Mouse (Mus musculus) gastrocnemius, postnatal 4 days (tissue): ENCODE measurements at regions not wholly inside any gene's neighbourhood (a gene's known extent, or its start where the extent isn't known, plus 50 kb on each side); places are given as distances from the start of the nearest gene placed in this dataset.
"Not testable (repeated sequence)": the region's sequence is repeated elsewhere in the genome, so short reads cannot be mapped to it uniquely, and the experiment has no call there.

ENCODE experiments used
- DNase-seq, 2 experiments: peaks; one replicate each; pipeline ENCODE4 v3.0.0; 2021 to 2022; ENCODE audit warnings: low spot score in 2 of 2, mixed read lengths in 2 of 2

DNA sequence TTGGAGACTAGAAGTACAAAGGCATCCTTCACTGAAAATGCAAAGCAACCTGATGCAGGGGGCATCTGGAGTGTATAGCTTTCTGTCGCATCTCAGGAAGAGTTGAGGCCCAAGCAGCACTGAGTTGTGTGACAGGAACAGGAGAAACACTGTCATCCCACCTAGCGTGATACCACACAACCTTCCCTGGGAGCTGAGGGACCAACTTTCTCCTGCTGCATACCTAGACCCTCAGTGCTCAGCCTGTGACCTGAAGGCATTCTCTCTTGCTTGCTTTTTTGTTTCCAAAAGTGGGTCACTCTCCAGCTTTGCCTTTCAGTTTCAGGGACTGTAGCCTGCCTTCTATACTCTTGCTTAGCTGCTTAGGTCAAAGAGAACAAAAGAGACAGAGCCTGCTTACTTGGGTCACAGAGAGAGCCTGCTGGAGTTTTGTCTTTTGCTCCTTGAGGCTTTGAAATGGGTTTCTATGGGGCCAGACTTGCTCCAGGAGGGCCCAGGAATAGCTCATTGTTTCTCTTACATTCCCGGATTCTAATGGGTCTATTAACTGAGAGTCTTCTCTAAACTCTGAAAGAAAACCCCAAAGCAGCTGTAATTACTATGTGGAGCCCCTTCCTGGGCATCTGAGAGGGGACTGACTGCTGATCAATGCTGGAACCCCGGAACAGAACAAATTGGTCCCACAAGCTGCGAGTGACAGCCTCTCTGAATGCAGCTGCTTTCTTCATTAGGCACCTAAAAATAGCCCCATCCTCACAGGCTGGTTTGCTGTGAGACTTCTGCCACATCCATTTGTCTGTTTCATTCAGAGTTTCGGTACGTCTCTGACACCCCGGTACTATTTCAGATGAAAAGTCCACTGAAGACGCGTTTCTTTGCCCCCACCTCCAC is 73.9 kb upstream of the Atxn1 start:
- no peak for DNase-seq

GRCm38 (mm10) chr13:46032281-46032680 is 67.5 kb upstream of the Atxn1 start:
- DNase-seq: no peak

DNA sequence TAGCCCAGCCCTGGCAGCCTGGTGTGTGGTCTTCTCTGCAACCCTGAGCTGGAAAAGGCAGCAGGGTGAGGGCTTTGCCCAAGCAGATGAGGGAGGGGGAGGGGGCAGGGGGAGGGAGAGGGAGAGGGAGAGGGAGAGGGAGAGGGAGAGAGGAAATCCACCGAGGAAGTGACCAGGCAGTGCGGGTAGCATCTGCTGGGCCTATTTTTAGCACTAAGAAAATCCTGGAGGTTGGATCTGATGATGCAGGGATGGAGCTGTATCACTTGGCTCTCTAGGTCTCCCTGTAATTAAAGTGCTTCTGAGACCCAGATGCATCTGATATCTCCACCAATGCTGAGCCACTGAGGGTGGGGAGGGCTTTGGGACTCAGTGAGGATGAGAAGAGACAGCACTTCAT is 61.2 kb upstream of the Atxn1 start:
- DNase-seq: no peak

DNA sequence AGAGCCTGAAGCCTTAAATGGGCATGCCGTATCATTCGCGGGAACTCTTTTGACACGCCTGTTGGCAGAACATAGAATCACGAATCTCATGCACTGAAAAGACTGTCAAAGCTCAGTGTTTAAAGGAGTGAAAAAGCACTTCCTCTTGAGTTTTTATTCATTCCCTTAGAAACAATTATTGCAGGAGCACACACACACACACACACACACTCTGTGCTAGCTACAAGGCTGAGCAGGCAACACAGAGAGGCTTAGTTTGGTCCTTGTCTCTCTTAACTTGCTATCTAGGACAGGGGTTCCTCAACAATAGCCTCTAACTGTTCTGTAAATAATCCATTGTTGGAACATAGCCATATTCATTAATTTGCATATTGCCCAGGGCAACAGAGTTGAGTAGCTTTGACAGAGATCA is 58.8 kb upstream of the Atxn1 start:
- DNase-seq: no peak

- no peak for DNase-seq
These were observed 58.4 kb upstream of the Atxn1 start for GRCm38 (mm10) chr13:46023187-46023586.

DNA sequence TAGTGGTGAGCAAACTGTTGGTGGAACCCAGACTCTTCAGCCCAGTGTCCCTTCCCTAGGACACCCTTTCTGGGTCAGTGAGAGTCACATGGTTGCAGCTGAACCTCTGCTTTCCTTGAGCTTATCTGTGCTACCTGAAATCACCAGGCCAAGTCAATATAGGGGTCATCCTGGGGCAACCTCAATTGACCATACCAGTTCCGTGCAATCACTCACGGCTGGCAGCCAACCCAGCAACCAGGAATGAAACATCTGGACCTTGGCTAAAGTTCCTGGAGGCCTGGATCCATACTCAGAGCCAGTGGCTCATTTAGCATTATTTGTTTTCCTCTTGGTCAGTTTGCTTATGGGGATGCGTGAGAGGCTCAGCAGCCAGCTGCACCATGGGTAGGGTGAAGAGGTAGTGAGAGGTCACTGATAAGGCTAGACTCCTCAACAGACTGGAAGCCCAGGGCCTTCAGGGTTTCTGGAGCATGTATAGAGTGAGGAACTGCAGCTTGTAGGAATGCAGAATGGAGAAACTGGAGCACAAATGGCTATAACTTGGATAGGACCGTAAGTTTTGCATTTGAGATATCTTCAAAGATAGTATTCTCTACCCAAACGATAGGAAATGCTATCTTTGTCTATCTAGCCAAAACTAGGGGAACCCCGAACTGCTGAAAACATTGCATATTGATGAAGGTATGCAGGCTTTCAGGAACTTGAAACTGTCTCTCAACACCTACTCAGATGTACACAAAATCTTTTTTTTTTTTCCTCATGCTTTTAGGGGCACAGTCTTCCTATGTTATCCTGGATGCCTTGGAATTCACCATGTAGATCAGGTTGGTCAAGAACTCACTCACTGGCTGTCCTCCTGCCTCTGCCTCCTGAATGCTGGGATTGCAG is 56.4 kb upstream of the Atxn1 start:
- DNase-seq: no peak

GRCm38 (mm10) chr13:46019431-46020166 is 54.8 kb upstream of the Atxn1 start:
- DNase-seq: no peak

GRCm38 (mm10) chr13:46018903-46019430 is 54.2 kb upstream of the Atxn1 start:
- no peak for DNase-seq

- no peak for DNase-seq
These were observed 52.9 kb upstream of the Atxn1 start for GRCm38 (mm10) chr13:46017742-46018141.

DNA sequence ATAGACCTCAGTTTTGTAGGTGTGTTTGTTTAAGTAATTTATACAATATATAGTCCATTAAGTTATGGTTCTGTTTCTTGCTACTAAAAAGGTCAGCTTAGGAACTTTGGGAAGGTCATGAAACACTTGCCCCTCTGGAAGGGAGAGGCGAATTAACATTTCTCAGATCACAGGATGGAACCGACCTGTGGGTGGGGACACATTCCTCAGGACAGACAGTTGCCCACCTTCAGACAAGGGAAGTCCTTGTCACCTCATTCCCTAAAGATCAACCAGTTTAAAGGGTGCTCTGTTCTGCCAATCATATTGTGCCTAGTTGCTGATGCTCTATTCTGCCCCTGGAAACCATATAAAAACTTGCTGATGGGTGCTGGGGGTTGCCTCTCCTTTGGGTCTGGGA is 52.2 kb upstream of the Atxn1 start:
- DNase-seq: not testable (repeated sequence)

DNA sequence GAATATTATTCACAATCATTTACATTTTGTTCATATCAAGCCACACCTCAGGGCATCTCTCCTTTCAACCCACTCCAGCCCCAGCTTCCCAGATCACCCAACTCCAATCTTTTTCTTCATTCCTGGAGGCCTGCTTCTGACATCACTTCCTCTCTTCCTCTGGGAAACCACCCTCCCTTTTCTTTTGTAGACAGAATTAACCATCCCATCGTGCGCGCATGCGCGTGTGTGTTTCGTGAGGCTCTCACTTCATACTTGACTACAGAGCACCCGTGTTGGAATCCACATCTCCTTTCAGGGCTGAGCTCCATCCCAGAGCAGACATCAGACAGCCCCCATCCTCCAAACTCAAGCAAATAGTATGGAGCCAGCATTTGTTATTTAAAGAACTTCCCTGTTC is 50.4 kb upstream of the Atxn1 start:
- DNase-seq: no peak

DNA sequence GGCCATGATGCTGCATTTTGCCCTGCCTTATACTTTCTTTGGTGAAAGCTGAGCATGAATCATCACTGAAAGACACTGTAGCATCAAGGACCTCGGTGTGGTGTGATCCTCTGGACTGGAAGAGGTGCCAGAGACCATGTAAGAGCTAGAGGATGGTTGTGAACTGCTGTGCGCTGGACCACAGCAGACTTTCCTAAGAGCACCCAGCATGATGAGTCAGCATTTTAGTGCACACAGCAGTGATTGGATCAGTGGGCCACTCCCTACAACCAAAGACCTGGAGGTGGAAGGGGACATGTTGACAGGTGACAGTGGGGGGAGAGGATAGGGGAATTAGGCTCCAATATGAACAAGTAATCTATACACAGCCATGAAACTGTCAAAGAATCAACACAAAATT is 49.8 kb upstream of the Atxn1 start:
- no peak for DNase-seq
